Mouse (Mus musculus) cerebellum, postnatal 36 days (tissue): ENCODE results near the gene 4430402I18Rik.

Experiments
- DNase-seq, 2 experiments: peaks; one replicate each; pipeline ENCODE4 v3.0.0; 2021 to 2022; ENCODE audit warnings: mixed read lengths in 2 of 2

4430402I18Rik gene

GRCm38 (mm10) chr19:28891864-28892263, 75.7 kb downstream of the 4430402I18Rik start:
- DNase-seq: no peak

DNA sequence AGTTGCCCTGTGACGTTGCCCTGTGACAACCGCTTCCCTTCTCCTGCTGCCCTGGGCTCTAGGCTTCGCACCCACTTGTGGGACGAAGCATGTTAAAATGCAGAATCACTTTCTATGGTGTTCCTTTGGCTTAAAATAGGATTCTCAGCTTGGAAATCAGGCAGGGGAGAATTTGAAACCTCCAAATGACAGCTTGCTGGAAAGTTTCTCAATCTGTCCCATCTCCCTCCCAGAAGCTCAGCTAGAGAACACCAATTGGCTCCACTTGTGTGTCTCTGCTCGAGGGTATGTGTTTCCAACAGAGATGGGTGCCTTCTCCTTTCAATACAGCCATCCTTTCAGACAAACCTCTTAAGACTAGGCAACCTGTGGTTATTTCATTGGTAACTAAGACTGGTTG, 76.4 kb downstream of the 4430402I18Rik start:
- no peak for DNase-seq

DNA sequence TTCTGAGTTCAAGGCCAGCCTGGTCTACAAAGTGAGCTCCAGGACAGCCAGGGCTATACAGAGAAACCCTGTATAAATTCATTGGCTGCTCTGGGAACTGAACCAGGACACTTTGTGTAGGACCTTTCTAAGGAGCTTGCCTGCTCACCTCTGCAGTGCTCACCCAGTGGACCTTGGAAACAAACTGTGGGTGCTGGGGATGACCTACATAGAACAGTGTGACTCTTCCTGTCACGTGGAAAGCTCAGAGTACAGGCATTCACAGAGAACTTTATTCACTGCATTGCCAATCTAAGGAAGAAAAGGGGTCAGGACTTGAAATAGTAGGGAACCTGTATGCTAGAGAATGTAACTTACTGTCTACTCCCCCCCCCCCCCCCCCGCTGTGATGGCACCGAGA, 78.3 kb downstream of the 4430402I18Rik start:
- DNase-seq: no peak

DNA sequence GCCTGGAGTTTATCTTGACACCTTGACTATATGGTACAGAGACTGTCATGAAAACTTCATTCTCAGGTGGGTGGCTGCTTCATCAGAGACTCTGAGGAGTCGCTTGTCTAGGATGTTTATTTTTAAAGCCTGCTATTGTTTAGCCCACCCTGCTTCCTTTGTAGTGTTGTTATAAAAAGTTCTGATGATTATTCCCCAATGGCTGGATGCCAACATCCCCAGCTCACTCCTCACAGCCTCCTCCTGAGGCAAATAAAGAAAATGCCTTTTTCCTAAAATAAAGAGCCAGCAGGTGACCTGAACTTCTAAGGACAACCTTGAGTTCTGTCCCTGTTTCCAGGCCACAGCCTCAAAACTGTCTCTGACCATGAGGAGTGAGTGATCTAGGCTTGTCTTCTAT, 79.1 kb downstream of the 4430402I18Rik start:
- no peak for DNase-seq

GRCm38 (mm10) chr19:28883126-28883525, 84.5 kb downstream of the 4430402I18Rik start:
- peak; percentile 20 to 25 for DNase-seq

DNA sequence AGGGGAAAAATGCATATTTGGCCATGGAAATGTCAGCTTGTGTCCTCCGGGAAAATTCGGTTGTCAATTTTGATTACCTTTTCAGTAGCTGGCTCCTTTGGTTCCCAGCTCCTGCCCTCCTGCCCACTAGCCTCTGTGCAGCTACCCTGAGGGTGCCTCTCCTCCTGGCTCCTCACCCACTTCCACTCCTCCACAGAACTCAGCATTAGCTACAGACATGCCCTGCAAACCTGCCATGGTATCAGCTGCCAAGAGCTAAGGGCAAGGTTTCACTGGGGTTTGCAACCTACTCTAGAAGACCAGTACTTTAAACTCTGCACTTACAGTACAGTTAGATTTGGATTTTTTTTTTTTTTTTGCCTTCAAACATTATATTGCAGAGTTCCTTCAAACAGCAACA, 88.1 kb downstream of the 4430402I18Rik start:
- no peak for DNase-seq

DNA sequence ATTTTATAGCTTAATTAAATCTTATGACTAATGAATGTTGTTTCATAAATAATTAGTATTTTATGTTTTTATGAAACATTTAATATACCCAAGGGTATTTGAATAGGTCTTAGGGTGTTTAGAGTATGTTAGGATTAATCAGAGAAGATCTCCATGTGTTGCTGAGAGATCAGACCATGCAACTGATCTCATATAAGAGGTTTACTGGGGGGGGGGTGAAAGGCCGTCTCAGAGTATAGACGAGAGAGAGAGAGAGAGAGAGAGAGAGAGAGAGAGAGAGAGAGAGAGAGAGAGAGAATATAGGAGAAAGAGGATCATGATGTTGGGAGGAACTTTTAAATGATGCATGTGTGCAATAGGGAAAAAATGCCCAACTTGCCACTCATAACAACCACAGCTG, 97.2 kb downstream of the 4430402I18Rik start:
- DNase-seq: no peak

DNA sequence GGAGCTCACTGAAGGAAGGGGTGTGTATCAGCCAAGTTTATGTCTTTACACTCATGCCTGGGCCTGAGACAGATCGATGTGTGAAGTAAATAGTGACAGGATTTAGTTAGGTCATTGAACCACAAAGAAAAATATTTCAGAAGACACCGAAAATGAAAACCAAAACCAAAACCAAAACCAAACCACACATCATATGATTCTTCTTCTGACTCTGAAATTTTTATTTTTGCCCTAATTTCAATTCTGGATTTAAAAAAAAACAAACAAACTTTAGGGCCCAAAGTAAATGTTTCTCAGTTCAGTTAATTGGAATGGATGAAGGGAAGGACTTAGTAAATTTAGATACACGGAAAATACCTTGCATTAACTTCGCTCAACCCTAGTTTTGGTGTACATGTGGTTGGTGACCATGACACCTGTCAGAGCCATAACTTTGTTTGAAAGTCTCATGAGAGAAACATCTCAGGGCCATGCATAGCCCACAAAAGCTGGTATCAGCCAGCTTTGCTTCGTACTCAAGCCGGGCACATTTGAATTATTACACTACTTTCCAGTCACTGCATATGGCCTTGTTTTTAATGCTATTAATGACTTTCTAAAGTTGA, 98.2 kb downstream of the 4430402I18Rik start:
- DNase-seq: no peak

DNA sequence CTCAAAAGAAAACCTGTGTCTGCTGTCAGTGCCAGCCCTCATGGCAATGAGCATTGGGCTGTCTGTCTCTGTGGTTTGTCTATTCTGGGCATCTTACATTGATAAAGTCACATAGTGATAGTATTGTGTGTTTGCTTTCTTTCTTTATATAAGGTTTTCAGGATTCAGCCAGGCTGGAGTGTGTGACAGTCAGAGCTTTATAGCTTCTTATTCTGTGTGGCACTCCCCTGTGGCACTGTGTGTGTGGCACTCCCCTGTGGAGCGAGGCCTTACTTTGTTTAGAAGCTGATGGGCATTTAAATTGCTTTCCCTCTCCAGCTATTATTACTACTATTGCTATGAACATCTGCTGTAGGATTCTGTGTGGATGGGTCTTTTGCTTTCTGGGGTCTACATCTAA, 102.1 kb downstream of the 4430402I18Rik start:
- no peak for DNase-seq

DNA sequence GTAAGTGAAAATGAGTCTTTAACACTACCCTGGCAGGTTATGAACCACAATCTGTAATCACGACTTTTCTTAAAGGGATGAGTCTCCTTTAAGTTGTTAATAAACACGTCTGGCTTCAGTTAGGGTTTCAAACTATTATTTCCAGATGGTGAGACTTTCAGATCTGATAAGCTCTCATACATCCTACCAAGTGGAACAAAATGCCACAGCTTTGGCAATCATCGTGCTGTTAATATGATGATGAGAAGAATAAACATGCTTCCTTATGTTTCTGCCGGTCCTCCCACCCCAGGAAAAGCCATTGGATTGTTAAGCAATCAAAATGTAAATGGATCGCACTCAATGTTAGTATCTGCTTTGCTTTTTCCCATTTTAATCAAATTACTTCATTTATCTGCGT, 102.6 kb downstream of the 4430402I18Rik start:
- no peak for DNase-seq

DNA sequence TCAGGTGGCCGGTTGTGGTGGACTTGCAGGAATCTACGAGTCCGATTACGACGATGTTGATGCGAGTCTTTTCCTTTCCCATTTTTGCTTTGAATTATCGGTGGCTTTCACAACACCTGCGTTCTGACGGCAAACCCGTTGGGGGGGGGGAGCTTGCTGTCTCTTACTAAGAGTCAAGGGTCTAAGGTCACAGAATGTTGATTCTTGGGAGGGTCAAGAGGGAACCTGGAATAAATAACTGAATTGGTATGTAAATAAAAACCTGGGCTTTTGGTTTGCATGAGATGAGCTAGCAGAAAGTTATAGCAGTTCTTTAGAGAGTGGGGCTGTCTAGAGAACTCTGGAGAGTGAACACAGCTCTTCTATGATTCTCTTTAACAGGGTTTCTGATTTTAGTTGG, 104.0 kb downstream of the 4430402I18Rik start:
- no peak for DNase-seq

DNA sequence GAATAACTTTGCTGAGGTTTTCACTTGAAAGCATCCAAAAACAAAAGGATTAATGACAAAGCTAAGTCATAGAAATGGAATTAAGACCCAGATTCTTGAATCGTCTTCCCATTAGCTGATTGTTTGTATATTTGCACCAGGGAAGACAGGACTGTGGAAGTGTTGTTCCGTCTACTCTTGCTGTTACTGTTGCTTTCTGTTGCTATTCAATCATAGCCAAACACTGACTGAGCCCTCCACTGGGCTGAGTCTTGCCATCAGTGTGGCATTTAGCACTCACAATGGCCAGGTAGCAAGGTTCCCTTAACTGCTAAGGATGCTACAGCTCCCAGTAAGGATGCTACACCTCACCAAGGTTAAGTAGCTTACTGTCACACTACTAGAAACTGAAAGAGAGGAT, 107.4 kb downstream of the 4430402I18Rik start:
- DNase-seq: no peak

- DNase-seq: no peak
Measured at GRCm38 (mm10) chr19:28854831-28855230, 112.8 kb downstream of the 4430402I18Rik start.

DNA sequence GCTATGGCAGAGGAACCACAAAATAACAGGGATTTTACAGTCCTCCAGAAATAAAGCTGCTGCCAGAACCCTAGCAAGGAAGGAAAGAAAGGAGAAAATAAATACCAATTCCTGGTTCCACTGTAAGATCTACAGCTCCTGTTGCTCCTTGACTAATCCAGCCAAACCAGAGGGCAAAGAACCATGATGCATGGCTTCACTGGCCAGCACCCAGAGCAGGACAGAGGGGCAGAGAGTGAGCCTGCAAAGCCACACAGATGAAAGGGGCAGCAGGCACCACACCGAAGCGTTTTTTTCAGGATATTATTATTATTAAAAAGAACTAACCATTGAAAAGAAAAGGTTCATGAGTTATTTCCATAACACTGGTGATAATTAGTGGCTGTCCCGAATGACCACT, 115.6 kb downstream of the 4430402I18Rik start:
- DNase-seq: no peak

- no peak for DNase-seq
Measured at GRCm38 (mm10) chr19:28850510-28850909, 117.1 kb downstream of the 4430402I18Rik start.

- peak in 1 of 2 experiments; percentile 10 for DNase-seq
Measured at GRCm38 (mm10) chr19:28844946-28845710, 122.5 kb downstream of the 4430402I18Rik start.
